Mouse (Mus musculus) spleen, embryonic (tissue): Measurements from ENCODE around the gene P2rx5.

ENCODE experiments used
- CTCF ChIA-PET: fragments of 350-600 bp; sonication (Branson Sonifier 250); formaldehyde crosslinking; loops from one replicate; lab custom pipeline; 2022; lab: Charles Lee

P2rx5 gene

GRCm38 (mm10) chr11:73175612-73176011, 15.4 kb downstream of the P2rx5 start:
- CTCF ChIA-PET, result no interaction called here

GRCm38 (mm10) chr11:73176186-73176585, 16.0 kb downstream of the P2rx5 start:
- CTCF ChIA-PET, result no interaction called here

DNA sequence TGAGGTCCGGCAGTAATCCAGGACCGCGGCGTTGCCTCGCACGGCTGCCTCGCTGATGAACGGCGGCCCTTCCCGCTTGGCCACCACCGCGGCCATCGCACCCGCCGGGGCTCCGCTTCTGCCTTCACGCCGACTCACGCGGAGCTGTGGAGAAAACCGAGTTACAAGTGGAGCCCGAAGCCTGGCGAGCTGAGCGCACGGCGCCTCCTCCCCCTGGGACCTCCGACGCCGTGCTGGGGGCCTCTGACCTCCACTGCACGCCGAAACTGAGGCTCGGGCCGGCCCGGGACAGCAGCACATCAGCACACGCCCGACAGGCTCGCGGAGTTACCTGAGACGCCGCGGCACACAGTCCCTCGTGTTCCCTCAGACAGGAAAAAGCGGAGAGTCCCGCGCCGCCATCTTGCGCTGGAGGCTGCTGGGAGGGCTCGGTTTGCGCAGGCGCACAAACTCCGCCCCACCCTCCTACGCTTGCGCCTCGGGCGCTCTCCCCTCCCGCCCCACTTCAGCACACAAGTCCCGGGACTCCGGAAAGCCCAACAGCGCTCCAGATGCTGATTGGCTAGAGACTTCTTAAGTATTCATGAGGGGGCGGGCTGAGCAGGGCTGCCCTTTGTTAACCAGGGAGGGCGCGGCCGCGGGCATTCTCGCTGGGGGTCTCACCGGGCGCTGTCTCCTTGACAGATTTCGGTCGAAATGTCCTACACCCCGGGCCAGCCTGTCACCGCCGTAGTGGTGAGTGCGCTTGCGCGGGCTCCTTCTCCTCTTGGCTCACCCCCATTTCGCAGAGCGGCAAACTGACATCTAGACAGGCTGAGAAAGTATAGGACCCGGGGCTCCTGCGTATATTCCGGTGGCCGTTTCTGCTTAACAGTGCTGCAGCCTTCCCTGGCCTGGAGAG, 16.6 kb downstream of the P2rx5 start, which contains the start of the genes Emc6 and Tax1bp3:
Emc6 (minus strand) TSS at position 430 of the 901 bp plus-strand sequence.
Tax1bp3 (plus strand) TSS at position 476 of the 901 bp plus-strand sequence.
- CTCF ChIA-PET, result no interaction called here

- CTCF ChIA-PET, result no interaction called here
Observed at GRCm38 (mm10) chr11:73177509-73177875, 17.3 kb downstream of the P2rx5 start.

DNA sequence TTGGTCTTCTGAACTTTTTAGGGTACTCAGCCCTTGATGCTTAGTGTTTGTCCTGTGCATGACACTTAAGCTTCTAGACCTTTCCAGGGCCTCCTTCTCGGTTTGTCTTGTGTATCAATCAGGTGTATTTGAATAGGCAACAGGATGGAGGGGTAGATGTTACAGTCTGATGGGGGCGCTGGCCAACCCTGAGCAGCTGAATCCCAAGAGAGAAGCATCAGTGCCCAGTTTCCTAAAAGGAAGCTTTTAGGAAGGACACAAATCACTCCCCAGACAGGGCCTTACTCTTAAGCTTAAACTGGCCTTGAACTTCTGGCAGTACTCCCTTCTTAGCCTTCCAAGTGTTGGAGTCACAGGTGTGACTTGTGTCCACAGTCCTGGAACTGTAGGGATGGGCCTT, 17.7 kb downstream of the P2rx5 start:
- CTCF ChIA-PET, result no interaction called here

DNA sequence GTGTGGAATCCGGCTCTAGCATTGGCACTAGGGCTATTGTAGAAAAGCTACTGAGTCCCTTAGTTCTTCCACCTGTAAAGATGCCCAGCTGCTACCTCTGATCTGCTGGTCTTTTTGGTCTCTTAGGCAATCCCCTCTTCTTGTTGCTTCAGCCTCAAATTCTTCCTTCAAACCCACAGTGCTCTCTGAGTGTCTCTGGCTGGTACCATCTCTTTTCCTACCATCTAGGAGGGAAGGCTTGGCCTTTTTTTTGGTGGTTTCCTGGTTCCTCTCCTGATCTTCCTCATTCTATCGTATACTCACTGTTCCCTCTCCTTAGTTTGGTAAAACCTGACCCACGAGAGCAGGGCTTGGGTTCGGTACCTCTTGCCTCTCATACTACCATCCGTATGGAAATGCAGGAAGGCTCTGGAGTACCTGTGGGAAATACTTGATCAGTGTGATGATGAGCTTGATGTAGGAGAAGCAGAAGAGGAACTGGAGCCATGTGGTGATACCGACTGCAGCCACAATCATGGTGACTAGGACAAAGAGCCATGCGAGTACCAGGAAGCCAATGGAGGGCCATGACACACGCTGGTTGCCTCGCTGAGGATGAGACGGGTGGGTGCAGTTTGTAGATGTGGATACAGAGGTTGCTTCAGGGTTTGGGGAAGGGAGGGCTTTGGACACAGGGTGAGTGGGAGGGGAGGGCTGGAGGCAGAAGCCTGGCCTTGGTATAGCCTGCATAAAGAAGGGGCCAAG, 25.8 kb downstream of the P2rx5 start:
- CTCF ChIA-PET, result interaction anchor here (1.9 kb wide), 1 partner anchor 13 kb away, joined by 5 read pairs; the partner anchor contains the start of genes Ctns and Shpk

GRCm38 (mm10) chr11:73187231-73187630, 27.0 kb downstream of the P2rx5 start:
- CTCF ChIA-PET, result no interaction called here

DNA sequence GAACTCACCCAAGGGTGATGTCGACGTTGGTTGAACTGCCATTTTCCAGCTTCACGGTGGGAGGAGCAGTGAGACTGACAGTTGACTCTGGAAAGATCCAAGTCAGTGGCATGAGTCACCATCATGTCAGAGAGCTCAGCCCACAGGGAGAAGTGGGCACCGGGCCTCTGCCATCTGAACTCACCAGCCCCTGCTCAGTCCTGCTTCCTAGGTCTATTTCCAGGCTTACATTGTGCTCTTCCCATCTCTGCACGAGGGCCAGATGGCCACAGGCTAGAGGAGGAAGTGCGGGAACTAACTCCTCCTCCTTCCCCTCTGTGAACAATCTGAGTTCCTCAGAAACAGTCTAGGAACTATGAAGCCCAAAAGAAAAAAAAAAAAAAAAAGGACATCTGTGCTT, 32.8 kb downstream of the P2rx5 start:
- CTCF ChIA-PET, result no interaction called here

DNA sequence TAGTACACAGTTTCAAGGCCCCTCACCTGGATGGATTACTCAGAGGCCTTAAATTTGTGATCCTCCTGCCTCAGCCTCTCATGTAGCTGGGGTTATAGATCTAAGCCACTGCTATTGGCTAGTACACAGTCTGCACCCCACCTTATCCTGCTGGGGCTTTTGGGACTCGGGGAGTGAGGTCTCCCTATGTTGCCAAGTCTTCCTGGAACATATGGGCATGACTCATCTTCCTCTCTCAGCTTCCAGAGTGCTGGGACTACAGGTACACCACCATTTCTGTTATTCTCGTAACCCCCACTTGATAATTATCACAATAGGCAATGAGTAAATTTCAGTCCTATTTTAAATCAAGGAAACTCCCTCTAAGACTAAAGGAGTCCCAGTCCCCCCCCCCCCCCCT, 34.2 kb downstream of the P2rx5 start:
- CTCF ChIA-PET, result interaction anchor here (0.6 kb wide), 1 partner anchor 10 kb away, joined by 3 read pairs; no protein-coding TSS in a partner anchor

GRCm38 (mm10) chr11:73198190-73198589, 38.0 kb downstream of the P2rx5 start:
- CTCF ChIA-PET, result interaction anchor here (1.3 kb wide), 1 partner anchor 13 kb away, joined by 5 read pairs; no protein-coding TSS in a partner anchor

DNA sequence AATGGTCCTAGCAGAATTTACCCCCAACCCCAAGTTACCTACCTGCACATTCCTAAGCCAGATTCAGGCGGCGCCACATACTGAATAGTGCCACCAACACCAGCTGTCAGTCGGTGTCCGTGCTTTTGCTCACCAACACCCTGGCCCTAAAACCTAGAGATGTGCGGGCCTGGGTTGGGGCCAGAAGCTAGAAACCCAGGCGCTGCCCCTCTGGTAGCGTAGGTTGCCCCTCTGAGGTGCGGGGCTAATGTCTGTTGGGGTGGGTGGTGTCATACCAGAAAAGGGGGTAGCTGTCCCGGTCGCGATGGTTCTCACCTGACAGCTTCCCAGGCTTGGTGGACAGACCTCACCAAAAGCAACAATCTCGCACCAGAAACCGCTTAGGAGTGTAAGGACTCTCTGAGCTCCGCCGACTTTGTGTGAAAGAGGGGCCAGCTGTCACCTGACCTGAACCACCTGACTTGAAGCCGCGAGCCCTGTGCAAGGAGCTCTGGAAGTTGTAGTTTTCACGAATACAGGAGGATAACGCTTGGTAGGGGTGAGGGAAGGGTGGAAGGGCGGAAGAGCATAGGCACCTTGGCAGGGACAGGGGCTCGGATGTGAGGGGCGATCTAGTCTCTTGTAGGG, 38.5 kb downstream of the P2rx5 start, which contains the start of gene Ctns:
Ctns (minus strand) TSS at position 440 of the 627 bp plus-strand sequence.
- CTCF ChIA-PET, result interaction anchor here (1.3 kb wide), 1 partner anchor 14 kb away, joined by 5 read pairs; no protein-coding TSS in a partner anchor

GRCm38 (mm10) chr11:73199230-73199712, 39.0 kb downstream of the P2rx5 start, which contains the start of gene Shpk:
Gene Shpk, plus strand, starts transcription at chr11:73199460.
- CTCF ChIA-PET, result interaction anchor here (1.3 kb wide), 1 partner anchor 14 kb away, joined by 5 read pairs; no protein-coding TSS in a partner anchor

- CTCF ChIA-PET, result no interaction called here
Observed at GRCm38 (mm10) chr11:73199879-73200278, 39.7 kb downstream of the P2rx5 start.

DNA sequence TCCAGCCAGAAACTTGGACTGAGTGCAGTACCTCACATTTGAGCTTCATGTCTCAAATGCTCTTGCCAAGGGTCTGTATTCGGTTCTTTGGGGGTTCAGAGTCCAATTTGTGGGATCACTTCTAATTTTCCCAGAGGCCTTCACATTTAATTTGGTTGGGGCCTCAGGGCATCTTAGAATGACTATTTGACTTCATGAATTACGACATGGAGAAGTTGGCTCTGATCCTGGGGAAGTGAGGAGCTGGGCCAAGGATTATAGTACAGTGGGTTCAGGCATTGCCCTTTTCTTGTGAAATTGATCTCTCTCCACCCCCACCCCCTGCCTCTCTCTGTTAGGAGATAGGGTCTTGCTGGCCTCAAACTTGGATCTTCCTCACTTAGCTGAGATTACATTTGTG, 40.8 kb downstream of the P2rx5 start:
- CTCF ChIA-PET, result no interaction called here

DNA sequence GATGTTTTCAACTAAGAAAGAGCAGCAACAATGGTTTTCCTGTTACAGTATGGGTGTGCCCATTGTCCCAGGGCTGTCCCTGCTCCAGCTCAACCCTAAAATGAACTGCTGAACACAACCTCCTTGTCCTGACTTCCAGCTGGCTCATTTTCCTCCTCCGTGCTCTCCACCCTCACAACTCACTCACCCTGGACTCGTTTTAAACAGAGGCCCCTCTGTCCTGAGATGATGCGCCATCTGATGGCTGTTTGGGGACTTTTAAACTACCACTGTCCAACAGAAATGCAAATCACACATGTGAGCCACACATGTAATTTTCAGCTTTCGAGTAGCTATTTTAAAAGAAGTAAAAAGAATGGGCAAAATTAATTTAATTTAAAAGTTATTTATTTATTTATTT, 41.4 kb downstream of the P2rx5 start:
- CTCF ChIA-PET, result no interaction called here

DNA sequence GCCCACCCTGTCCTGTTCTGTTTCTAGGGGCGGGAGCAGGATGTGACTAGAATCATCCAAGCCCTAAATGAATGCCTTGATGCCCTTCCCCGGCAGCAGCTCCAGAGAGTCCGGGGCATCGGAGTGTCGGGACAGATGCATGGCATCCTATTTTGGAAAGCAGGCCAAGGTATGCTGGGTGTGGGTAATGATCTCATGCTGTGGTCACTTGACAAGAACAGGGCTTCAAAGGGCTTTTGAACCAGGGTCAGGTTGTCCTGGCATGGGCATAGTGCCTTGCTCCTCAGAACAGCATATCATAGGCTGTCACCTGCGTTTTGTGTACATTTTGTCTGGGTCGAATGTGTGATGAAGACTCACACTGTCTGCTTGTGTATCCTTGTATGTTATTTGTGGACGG, 43.7 kb downstream of the P2rx5 start:
- CTCF ChIA-PET, result no interaction called here

- CTCF ChIA-PET, result interaction anchor here (0.7 kb wide), 1 partner anchor 11 kb away, joined by 3 read pairs; no protein-coding TSS in a partner anchor
Observed at GRCm38 (mm10) chr11:73205194-73205593, 45.0 kb downstream of the P2rx5 start.

DNA sequence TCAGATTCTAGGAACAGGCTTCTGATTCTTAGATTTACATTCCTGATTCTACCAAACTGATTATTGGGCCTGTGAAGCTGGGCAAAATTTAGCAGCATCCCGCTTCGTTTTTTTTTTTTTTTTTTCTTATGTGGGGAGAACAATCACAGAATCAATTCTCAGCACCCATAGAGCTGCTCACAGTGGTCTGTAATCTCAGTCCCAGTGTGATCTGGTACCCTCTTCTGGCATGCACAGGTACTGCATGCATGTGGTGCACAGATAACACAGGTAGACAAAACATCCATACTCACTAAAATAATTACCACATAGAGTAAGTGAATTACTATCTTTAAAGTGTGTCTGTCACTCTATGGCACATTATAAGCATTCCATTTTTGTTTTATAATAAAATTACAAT, 47.4 kb downstream of the P2rx5 start:
- CTCF ChIA-PET, result interaction anchor here (0.6 kb wide), 1 partner anchor 778 kb away, joined by 5 read pairs; no protein-coding TSS in a partner anchor

GRCm38 (mm10) chr11:73213956-73214355, 53.7 kb downstream of the P2rx5 start:
- CTCF ChIA-PET, result no interaction called here

DNA sequence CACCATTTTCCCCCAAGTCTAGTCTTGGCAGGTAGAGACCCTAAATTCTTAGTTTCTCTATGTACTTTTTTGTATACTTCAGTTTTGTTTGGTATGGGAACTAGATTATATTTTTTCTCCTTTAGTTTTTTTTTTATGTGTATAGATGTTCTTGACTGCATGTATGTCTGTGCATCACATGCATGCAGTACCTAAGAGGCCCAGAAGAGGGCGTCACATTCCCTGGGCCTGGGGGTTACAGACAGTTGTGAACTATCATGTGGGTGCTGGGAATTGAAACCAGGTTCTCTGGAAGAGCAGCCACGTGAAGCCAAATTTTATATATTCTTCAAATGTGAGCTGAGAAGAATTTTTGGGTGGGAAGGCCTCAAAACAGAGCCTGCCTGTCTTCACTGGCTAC, 59.5 kb downstream of the P2rx5 start:
- CTCF ChIA-PET, result no interaction called here

DNA sequence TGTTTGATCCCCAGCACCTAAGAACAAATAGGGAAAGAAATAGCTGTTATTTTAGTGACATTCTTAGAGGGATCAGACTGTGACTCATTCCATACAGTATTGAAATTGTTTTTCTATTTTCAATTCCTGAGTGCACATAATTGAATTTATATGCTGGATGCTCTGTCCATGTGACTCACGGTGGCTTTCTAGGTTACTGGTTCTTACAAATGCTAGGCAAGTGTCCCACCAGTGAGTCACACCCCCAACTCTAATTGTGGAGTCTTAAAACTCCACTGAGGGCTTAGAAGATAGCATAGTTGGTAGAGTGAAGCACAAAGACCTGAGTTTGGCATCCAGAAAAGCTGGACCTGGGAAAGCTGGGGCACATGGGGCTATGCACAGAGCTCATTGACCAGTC, 60.4 kb downstream of the P2rx5 start:
- CTCF ChIA-PET, result no interaction called here
